Mouse (Mus musculus) ES-Bruce4 (cell line): ENCODE data around the gene Gm11564.

Experiments used
- EP300 ChIP-seq: IDR thresholded peaks from 2 replicates; pipeline ENCODE4 v1.6.1; 2011; ENCODE audit warnings: low read depth, low read length; ENCODE audit not compliant: insufficient read depth
- POLR2A ChIP-seq: IDR thresholded peaks from one replicate; pipeline ENCODE4 v1.8.1; 2011; ENCODE audit warnings: low read length; ENCODE audit not compliant: insufficient read depth

DNA sequence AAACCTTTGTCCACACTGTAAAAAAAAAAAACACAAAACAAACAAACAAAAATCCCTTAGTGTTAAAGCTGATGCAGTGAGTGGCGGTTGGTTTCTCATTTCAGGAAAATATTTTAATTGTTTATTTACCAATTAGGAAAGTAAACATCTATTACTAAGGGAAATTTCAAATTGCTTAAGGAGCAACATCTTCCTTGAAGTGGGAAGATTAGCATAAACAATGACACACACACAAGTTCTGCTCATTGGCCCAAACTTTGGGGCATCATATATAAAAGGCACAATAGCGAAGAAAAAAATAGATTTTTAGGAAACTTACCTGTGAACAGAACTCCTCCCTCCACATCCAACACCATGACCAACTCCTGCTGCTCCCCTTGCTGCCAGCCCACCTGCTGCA, 42.2 kb upstream of the Gm11564 start, which contains the start of gene Gm11568:
- TF ChIP-seq EP300 = no peak
- no peak for TF ChIP-seq POLR2A
